Mouse (Mus musculus) ES-E14 (cell line): ENCODE measurements at regions not wholly inside any gene's neighbourhood (a gene's known extent, or its start where the extent isn't known, plus 50 kb on each side); places are given as distances from the start of the nearest gene placed in this dataset.

Experiments used
- HCFC1 ChIP-seq: IDR thresholded peaks from 2 replicates; pipeline ENCODE4 v1.6.1; 2012; ENCODE audit warnings: low read length, inconsistent platforms, borderline replicate concordance; ENCODE audit not compliant: insufficient read depth
- ZC3H11A ChIP-seq: IDR thresholded peaks from 2 replicates; pipeline ENCODE4 v1.6.1; 2012; ENCODE audit warnings: low read depth, mild to moderate bottlenecking, inconsistent platforms, low read length, borderline replicate concordance
- ZNF384 ChIP-seq: IDR thresholded peaks from 2 replicates; pipeline ENCODE4 v1.6.1; 2012; ENCODE audit warnings: low read depth, low read length, inconsistent platforms

- TF ChIP-seq ZNF384 (no peak), HCFC1 (no peak), ZC3H11A (no peak)
Measured at GRCm38 (mm10) chr13:102108204-102108603, 340.2 kb upstream of the Pik3r1 start.
